Mouse (Mus musculus) lung, adult 2 months (tissue): ENCODE measurements around the gene Cacng1.

Experiments used
- CTCF ChIP-seq: fragments of 200-500 bp; IDR thresholded peaks from 2 replicates; pipeline ENCODE4 v1.5.1; 2011; ENCODE audit warnings: mild to moderate bottlenecking, low read length, control low read depth; ENCODE audit not compliant: insufficient read depth
- POLR2A ChIP-seq: fragments of 200-500 bp; IDR thresholded peaks from 2 replicates; pipeline ENCODE4 v1.6.1; 2011; ENCODE audit warnings: low read depth, mild to moderate bottlenecking, control low read depth, low read length, borderline replicate concordance; ENCODE audit errors: extremely low read depth

DNA sequence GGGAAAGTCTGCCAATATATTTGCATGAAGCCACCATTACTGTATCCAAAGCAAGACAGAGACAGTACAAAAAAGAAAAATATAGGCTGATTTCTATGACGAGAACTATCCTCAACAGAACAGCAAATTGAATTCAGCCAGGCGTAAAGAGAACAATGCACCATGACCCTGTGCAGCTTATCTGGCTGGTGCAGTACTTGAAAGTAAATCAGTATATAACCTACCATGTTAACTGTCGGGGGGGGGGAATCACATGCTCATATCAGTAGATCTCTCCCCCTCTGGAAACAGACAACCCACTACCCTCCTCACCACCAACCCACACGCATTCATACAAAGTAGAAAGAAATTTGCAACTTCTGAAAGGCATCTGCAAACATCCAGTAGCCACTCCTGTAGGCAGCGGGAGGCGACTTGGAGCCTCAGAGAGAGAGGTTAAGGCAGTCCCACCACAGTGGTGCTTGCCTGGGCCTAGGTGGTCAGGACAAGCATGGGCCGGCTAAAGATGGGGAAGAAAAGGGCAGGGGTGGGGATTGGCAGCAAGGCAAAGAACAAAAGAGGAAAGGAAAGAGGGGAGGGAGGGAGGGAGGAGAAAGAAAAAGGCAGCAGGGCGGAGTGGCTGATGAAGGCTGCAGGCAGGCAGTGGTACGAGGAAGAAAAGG is 33.5 kb downstream of the Cacng1 start:
- TF ChIP-seq POLR2A (no peak), CTCF (no peak)
